Mouse (Mus musculus): ENCODE measurements at regions not wholly inside any gene's neighbourhood (a gene's known extent, or its start where the extent isn't known, plus 50 kb on each side); places are given as distances from the start of the nearest gene placed in this dataset.

GRCm38 (mm10) chr10:117566648-117567378, 62.5 kb upstream of the Cpm start:
- no peak for TF ChIP-seq CTCF (IDR thresholded peaks at IDR 0.05; ENCODE audit: insufficient read depth, low read length)
- TF ChIP-seq POLR2A (IDR thresholded peaks at IDR 0.05; ENCODE audit: borderline replicate concordance, extremely low read depth, low read depth, low read length): no peak
